Mouse (Mus musculus) cerebellum, adult 18-20 months (tissue): ENCODE results near the gene BC035044.
A peak's percentile ranks its signal among the peaks of the same experiment; 100 is the strongest.
"Not testable (repeated sequence)": the region's sequence is repeated elsewhere in the genome, so short reads cannot be mapped to it uniquely, and the experiment has no call there.

Experiments
- DNase-seq, 2 experiments: peaks; one replicate each; pipeline ENCODE4 v3.0.0; 2021

BC035044 gene

GRCm38 (mm10) chr6:128849902-128850301 lies 41.0 kb downstream of the BC035044 start:
- peak; percentile 29 to 50 for DNase-seq

GRCm38 (mm10) chr6:128847401-128847800 lies 43.5 kb downstream of the BC035044 start:
- DNase-seq: no peak

GRCm38 (mm10) chr6:128845998-128846542 lies 44.9 kb downstream of the BC035044 start:
- no peak for DNase-seq

- DNase-seq: peak; percentile 79 to 80
Measured at GRCm38 (mm10) chr6:128845319-128845979, 45.5 kb downstream of the BC035044 start.

GRCm38 (mm10) chr6:128844586-128845080 lies 46.3 kb downstream of the BC035044 start:
- DNase-seq: no peak

GRCm38 (mm10) chr6:128844131-128844530 lies 46.8 kb downstream of the BC035044 start:
- peak; percentile 37 to 42 for DNase-seq

- DNase-seq: peak; percentile 64
Measured at GRCm38 (mm10) chr6:128843479-128843992, 47.4 kb downstream of the BC035044 start.

- peak; percentile 88 to 92 for DNase-seq
Measured at GRCm38 (mm10) chr6:128842945-128843478, 47.9 kb downstream of the BC035044 start.

- DNase-seq: no peak
Measured at GRCm38 (mm10) chr6:128842356-128842944, 48.5 kb downstream of the BC035044 start.

GRCm38 (mm10) chr6:128841327-128842089 lies 49.4 kb downstream of the BC035044 start:
- DNase-seq: no peak

GRCm38 (mm10) chr6:128840669-128841068 lies 50.3 kb downstream of the BC035044 start:
- not testable (repeated sequence) for DNase-seq

- DNase-seq: peak in 1 of 2 experiments; percentile 35
Measured at GRCm38 (mm10) chr6:128839921-128840320, 51.0 kb downstream of the BC035044 start.

- peak; percentile 86 to 87 for DNase-seq
Measured at GRCm38 (mm10) chr6:128839266-128839771, 51.6 kb downstream of the BC035044 start.

- peak; percentile 75 to 86 for DNase-seq
Measured at GRCm38 (mm10) chr6:128838342-128839265, 52.3 kb downstream of the BC035044 start.

GRCm38 (mm10) chr6:128837454-128838341 lies 53.2 kb downstream of the BC035044 start:
- peak; percentile 25 to 29 for DNase-seq

GRCm38 (mm10) chr6:128836955-128837334 lies 54.0 kb downstream of the BC035044 start:
- DNase-seq: no peak

GRCm38 (mm10) chr6:128836191-128836954 lies 54.6 kb downstream of the BC035044 start:
- DNase-seq: no peak

- no peak for DNase-seq
Measured at GRCm38 (mm10) chr6:128835571-128835970, 55.4 kb downstream of the BC035044 start.

GRCm38 (mm10) chr6:128833046-128833445 lies 57.9 kb downstream of the BC035044 start:
- no peak for DNase-seq
